Mouse (Mus musculus): ENCODE data around the gene Fgfr2. TPM values are rescaled to one million over a fixed set of nuclear protein-coding genes. Genes with fewer than 3 reads are reported as not detected.

Fgfr2 gene
- total and polyA plus RNA-seq, 2 experiments from 2014 or later = 17.1 to 47.6 TPM

DNA sequence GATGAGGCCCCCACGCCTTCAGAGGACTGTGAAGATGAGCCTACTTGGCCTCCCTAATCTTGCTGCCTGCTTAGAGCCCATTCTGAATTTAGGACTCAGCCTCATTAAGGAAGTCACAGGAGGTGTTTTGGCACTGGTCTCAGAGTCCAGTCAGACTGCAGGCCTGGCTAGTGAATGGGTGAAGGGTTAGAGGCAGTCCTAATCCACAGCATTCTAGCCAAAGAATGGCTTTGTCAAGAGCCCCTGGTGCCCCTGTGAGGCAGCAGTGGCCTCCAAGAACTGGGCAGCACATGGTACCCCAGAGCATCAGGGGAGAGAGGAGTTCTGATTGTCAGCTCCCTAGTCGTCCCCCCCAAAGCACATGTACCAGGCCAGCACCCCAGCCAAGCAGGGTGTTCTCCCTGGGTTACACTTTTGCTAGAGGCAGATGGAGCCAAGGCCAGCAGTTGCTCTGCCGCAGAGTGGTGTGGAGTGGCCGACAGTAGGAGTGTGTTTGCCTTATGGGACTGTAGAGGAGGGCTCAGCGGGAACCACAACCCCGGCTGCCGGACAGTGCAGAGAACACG, 418.8 kb downstream of the Fgfr2 start:
- H3K36me3 ChIP-seq (ENCODE audit: insufficient read depth) = no peaks in the 10 kb centered on the region
- H3K4me3 ChIP-seq (ENCODE audit: low read depth, low read length) = no peak overlapping the region
- H3K9ac ChIP-seq = no peak overlapping the region
- H3K4me2 ChIP-seq (ENCODE audit: low read depth) = no peak overlapping the region
- no peaks in the 10 kb centered on the region for H3K27me3 ChIP-seq (ENCODE audit: insufficient read depth, low read length)
- no peaks in the 10 kb centered on the region for H3K4me1 ChIP-seq (ENCODE audit: insufficient read depth)
- no peaks in the 10 kb centered on the region for H3K9me3 ChIP-seq (ENCODE audit: low read length)
- 89% methylated on average over 8 of the region's 8 CpGs for WGBS
- ATAC-seq (no peak), DNase-seq (no peak)
- H3K27ac ChIP-seq (ENCODE audit: low read depth, low read length) = no peak overlapping the region
- TF ChIP-seq CTCF (IDR thresholded peaks at IDR 0.05; ENCODE audit: low read depth) = no peak

DNA sequence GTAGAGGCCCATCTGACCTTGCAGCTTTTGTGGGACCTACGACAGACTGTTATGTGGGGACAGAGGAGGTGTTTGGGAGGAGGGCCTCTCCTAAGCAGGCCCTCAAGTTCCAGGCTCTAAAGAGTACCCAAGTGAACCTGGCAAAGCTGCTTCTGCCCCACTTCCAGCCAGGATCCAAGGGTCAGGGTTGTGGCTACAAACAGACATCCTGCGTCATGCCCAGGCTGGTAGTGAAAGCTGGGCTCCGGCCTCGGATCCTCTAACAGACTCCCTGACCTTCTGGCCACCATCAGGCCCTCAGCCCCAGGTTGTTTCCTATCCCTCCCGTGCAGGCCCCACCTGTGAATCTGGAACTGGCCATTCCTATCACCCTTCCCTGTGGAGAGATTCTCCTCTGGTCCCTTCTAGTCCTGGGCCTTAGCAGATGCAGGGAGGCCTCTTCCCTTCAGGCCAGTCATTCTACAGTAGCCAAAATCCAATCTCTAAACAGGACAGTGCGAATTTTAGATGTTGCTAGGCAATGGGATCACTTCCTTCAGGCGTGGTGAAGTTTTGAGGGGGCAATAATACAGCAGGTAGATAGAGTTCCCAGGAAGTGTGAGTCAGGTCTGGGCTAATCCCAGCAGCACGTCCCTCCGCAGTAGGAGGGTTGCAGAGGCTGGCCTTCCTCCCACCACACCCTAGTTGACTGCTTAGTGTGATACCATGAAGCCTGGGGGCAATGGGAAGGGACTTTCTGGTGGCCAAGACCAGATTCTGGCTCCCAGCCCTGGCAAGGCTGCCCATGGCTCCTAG, 419.4 kb downstream of the Fgfr2 start:
- no peaks in the 10 kb centered on the region for H3K27me3 ChIP-seq (ENCODE audit: insufficient read depth, low read length)
- H3K9ac ChIP-seq = no peak overlapping the region
- H3K9me3 ChIP-seq (ENCODE audit: low read length) = no peaks in the 10 kb centered on the region
- no peak for TF ChIP-seq CTCF (IDR thresholded peaks at IDR 0.05; ENCODE audit: low read depth)
- no peak overlapping the region for H3K4me2 ChIP-seq (ENCODE audit: low read depth)
- 86% methylated on average over 9 of the region's 9 CpGs for WGBS
- ATAC-seq (no peak), DNase-seq (no peak)
- H3K27ac ChIP-seq (ENCODE audit: low read depth, low read length) = no peak overlapping the region
- H3K4me1 ChIP-seq (ENCODE audit: insufficient read depth) = no peaks in the 10 kb centered on the region
- no peak overlapping the region for H3K4me3 ChIP-seq (ENCODE audit: low read depth, low read length)
- H3K36me3 ChIP-seq (ENCODE audit: insufficient read depth) = no peaks in the 10 kb centered on the region

DNA sequence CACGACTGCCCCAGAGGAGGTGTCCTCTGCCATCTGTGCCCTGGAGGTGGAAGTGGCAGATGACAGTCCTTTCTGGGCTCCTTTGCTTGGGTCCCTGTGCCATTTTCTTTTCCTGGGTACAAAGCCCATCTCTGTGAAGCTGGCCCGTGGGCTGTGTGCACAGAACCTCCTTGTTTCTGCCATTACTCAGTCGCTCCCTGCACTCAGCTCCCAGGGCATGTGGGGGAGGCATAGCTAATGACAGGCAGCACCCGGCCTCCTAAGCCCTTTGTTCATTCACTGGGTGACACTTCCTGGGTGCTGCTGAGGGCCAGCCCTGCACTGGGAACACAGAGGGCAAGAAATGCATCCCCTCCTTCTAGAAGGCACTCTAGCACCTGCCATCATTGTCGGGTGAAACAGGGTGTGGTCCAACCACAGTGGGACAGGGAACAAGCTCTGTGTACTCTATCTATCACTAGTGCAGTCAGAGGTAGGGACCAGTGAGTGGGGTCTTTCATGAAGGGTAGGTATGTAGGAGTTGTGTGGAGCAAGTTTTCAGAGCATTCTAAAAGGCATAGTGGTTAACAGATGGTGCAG, 420.6 kb downstream of the Fgfr2 start:
- Histone ChIP-seq H3K27me3 (ENCODE audit: insufficient read depth, low read length) (no peaks in the 10 kb centered on the region), H3K9ac (no peak overlapping the region), H3K4me1 (ENCODE audit: insufficient read depth) (no peaks in the 10 kb centered on the region), H3K4me3 (ENCODE audit: low read depth, low read length) (no peak overlapping the region), H3K36me3 (ENCODE audit: insufficient read depth) (no peaks in the 10 kb centered on the region), H3K27ac (ENCODE audit: low read depth, low read length) (no peak overlapping the region), H3K4me2 (ENCODE audit: low read depth) (no peak overlapping the region), H3K9me3 (ENCODE audit: low read length) (no peaks in the 10 kb centered on the region)
- no peak for DNase-seq
- ATAC-seq = no peak
- 78% methylated on average over 5 of the region's 5 CpGs for WGBS
- no peak for TF ChIP-seq CTCF (IDR thresholded peaks at IDR 0.05; ENCODE audit: low read depth)

DNA sequence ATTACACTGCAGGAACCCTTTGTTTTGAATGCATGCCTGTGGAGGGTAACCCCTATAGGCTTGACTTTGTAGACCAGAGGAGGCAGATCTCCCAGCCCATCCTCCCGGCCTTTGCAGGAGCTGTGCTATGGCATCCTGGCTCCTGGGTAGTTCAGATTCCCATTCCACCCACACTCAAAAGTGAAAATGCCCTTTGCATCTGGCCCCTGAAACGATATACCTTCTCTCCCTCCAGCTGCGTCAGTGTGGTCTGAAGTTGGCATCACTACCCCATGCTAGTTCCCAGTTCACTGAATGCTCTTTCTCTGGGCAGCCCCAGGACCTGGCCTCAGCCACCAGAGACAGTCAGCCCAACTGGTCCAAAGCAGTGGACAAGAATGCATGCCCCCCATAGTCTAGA, 421.1 kb downstream of the Fgfr2 start:
- no peak overlapping the region for H3K4me2 ChIP-seq (ENCODE audit: low read depth)
- no peaks in the 10 kb centered on the region for H3K9me3 ChIP-seq (ENCODE audit: low read length)
- H3K9ac ChIP-seq = no peak overlapping the region
- 88% methylated on average over 3 of the region's 3 CpGs for WGBS
- ATAC-seq (no peak), DNase-seq (no peak)
- H3K4me1 ChIP-seq (ENCODE audit: insufficient read depth) = no peaks in the 10 kb centered on the region
- no peak overlapping the region for H3K27ac ChIP-seq (ENCODE audit: low read depth, low read length)
- H3K4me3 ChIP-seq (ENCODE audit: low read depth, low read length) = no peak overlapping the region
- no peaks in the 10 kb centered on the region for H3K27me3 ChIP-seq (ENCODE audit: insufficient read depth, low read length)
- H3K36me3 ChIP-seq (ENCODE audit: insufficient read depth) = no peaks in the 10 kb centered on the region
- TF ChIP-seq CTCF (IDR thresholded peaks at IDR 0.05; ENCODE audit: low read depth) = no peak

DNA sequence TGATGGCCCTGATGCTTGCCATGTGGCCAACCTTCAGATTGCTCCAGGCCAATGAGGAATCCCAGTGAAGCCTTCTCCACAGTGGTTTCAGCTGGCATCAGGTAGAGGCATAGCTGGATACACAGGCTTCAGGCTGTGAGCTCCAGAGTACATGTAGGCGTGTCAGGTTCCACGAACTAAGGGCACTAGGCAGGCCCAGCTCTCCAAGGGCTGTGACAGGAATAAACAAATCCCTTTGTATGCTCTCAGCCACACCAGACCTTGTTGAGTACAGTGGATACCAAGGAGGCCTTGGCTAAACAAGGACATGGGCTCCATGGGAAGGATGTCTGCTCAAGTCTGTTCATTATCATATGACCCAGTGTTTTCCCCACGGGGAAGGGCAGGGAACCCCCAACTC, 421.7 kb downstream of the Fgfr2 start:
- no peak overlapping the region for H3K4me3 ChIP-seq (ENCODE audit: low read depth, low read length)
- no peaks in the 10 kb centered on the region for H3K27me3 ChIP-seq (ENCODE audit: insufficient read depth, low read length)
- no peaks in the 10 kb centered on the region for H3K4me1 ChIP-seq (ENCODE audit: insufficient read depth)
- TF ChIP-seq CTCF (IDR thresholded peaks at IDR 0.05; ENCODE audit: low read depth) = no peak
- H3K9ac ChIP-seq = no peak overlapping the region
- DNase-seq = no peak
- 88% methylated on average over 3 of the region's 3 CpGs for WGBS
- ATAC-seq = no peak
- H3K36me3 ChIP-seq (ENCODE audit: insufficient read depth) = no peaks in the 10 kb centered on the region
- no peaks in the 10 kb centered on the region for H3K9me3 ChIP-seq (ENCODE audit: low read length)
- H3K4me2 ChIP-seq (ENCODE audit: low read depth) = no peak overlapping the region
- no peak overlapping the region for H3K27ac ChIP-seq (ENCODE audit: low read depth, low read length)

DNA sequence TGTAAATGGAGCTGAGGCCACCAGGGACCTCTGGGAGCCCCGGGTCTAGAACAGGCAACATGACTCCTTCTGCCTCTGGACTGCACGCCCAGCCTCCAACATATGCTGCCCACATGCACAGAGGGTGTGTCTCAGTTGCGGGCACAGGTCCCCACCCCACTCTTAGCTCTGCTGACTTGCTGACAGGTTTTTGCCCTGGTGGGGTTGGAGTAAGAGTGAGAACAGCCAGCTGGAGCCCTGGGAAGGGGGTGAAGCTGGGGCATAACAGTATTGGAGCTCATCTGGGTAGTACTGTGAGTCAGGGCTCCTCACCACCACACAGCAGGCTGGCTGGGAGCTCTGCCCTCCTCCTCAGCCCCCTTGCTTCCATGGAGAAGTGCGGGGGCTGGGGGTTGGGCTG, 423.0 kb downstream of the Fgfr2 start:
- Histone ChIP-seq H3K9ac (no peak overlapping the region), H3K27ac (ENCODE audit: low read depth, low read length) (no peak overlapping the region), H3K9me3 (ENCODE audit: low read length) (no peaks in the 10 kb centered on the region), H3K36me3 (ENCODE audit: insufficient read depth) (no peaks in the 10 kb centered on the region), H3K27me3 (ENCODE audit: insufficient read depth, low read length) (no peaks in the 10 kb centered on the region), H3K4me3 (ENCODE audit: low read depth, low read length) (no peak overlapping the region), H3K4me2 (ENCODE audit: low read depth) (no peak overlapping the region), H3K4me1 (ENCODE audit: insufficient read depth) (no peaks in the 10 kb centered on the region)
- ATAC-seq = no peak
- 94% methylated on average over 4 of the region's 4 CpGs for WGBS
- no peak for DNase-seq
- TF ChIP-seq CTCF (IDR thresholded peaks at IDR 0.05; ENCODE audit: low read depth) = no peak

DNA sequence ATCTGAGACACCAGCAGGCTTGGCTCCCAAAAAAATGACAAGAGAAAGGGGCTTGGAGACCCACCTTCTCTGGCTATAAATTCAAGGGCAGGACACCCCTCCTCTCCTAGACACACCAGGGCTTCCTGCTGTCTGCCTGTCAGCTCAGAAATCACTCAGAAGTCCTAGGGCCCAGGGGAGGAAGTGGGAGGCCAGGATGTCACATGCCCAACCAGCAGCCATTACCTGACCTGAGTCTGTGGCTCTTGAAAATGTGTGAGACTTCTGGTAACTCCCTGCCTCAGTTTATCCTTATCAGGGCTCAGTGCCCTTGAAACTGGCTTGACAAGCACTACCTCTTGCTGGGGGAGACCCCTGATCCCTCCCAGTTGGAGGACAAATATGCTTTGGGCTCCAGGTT, 423.5 kb downstream of the Fgfr2 start:
- Histone ChIP-seq H3K36me3 (ENCODE audit: insufficient read depth) (no peaks in the 10 kb centered on the region), H3K4me3 (ENCODE audit: low read depth, low read length) (no peak overlapping the region), H3K4me2 (ENCODE audit: low read depth) (no peak overlapping the region), H3K9ac (no peak overlapping the region), H3K27me3 (ENCODE audit: insufficient read depth, low read length) (no peaks in the 10 kb centered on the region), H3K9me3 (ENCODE audit: low read length) (no peaks in the 10 kb centered on the region), H3K4me1 (ENCODE audit: insufficient read depth) (no peaks in the 10 kb centered on the region), H3K27ac (ENCODE audit: low read depth, low read length) (no peak overlapping the region)
- no peak for DNase-seq
- ATAC-seq = no peak
- TF ChIP-seq CTCF (IDR thresholded peaks at IDR 0.05; ENCODE audit: low read depth) = no peak

Measured in forebrain, postnatal 0 days (tissue).